Mouse (Mus musculus) limb, embryonic 15.5 days (tissue): ENCODE measurements around the gene Robo2. TPM values are rescaled to one million over a fixed set of nuclear protein-coding genes. Genes with fewer than 3 reads are reported as not detected.

ENCODE experiments used
- microRNA counts: library from miRNA; unstranded; fragments of <30 nt; microRNA quantifications from one replicate; lab custom pipeline; 2016
- microRNA-seq: library from miRNA; unstranded; fragments of <30 nt; microRNA quantifications from one replicate; pipeline ENCODE4, GENCODE M21; 2016
- polyA plus RNA-seq: library from polyadenylated mRNA; unstranded; fragments of >200 nt; fragmentation: Nextera tagmentation; extraction: Ambion mirVana; gene quantifications from 2 replicates; pipeline ENCODE4 v1.2.1, GENCODE M21; 2015

Gene Robo2
- polyA plus RNA-seq, 1 experiment from 2014 or later: 60.7 TPM

MicroRNAs encoded within 50 kb of the gene (microRNA counts, 519-probe panel; counts per million panel counts)
- 2,760 counts per million, percentile 61 among the panel's probes with 10 or more counts for microRNA mmu-miR-691 (lab: Ali Mortazavi, UCI)

Small RNA genes lying within 50 kb of the gene (microRNA-seq; reads per million reads assigned to microRNA genes)
- gene Gm24272: not detected
- gene Mir691: not detected
